Mouse (Mus musculus): ENCODE measurements around the gene Fpgs. TPM values are rescaled to one million over a fixed set of nuclear protein-coding genes. Genes with fewer than 3 reads are reported as not detected.

Gene Fpgs
- polyA plus RNA-seq, 1 experiment from 2014 or later: 15.3 TPM

DNA sequence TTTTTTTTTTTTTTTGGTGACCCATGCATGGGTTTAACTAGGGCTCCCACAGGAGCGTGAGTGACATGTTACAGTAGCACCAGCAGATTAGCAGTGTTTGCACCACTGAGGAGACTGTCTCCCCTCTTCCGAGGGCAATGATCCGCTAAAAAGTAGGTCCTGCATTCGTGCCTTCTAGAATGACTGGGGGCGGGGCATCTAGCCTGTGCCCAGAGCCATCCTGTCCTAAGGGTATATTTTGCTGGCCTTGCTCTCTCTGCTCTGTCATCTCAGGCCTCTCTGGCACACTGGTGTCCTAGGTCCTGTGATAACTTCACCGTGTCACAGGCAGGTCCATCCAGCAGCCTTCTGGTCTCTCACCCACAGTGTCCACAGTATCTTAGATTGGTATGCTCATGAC, 4.3 kb downstream of the Fpgs start:
- H3K4me1 ChIP-seq (ENCODE audit: control insufficient read depth, insufficient read depth, low read length): no peaks in the 10 kb centered on the region
- H3K4me3 ChIP-seq (replicated peaks; ENCODE audit: low read depth, low read length): no peak overlapping the region
- DNase-seq (no peak), ATAC-seq (ENCODE audit: low FRiP score, low TSS enrichment) (no peak)
- 80% methylated on average over 6 of the region's 6 CpGs for WGBS
- no peak overlapping the region for H3K4me2 ChIP-seq (ENCODE audit: low read length)
- no peak overlapping the region for H3K27ac ChIP-seq (replicated peaks; ENCODE audit: low read depth, low read length)
- no peaks in the 10 kb centered on the region for H3K9me3 ChIP-seq (ENCODE audit: control insufficient read depth, low read length)
- no peaks in the 10 kb centered on the region for H3K27me3 ChIP-seq (ENCODE audit: control insufficient read depth, insufficient read depth, low read length)
- peaks cover 21% of the 10 kb centered on the region for H3K36me3 ChIP-seq (ENCODE audit: control insufficient read depth, insufficient read depth, low read length)
- H3K9ac ChIP-seq (replicated peaks; ENCODE audit: low read length): no peak overlapping the region

DNA sequence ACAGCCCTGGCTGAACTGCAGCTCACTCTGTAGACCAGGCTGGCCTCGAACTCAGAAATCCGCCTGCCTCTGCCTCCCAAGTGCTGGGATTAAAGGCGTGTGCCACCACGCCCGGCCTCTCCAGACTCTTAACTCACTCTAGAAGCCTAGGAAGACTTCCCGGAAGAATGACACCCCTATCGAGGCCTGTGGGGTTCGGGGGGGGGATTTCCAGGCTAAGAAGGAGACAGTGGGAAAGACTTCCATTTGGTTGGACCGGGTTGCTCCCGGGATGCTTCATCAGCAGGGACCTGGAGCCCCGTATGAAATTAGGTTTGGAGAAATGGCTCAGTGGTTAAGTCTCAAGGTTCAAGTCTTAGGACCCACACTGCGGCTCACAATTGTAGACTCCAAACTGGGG, 9.3 kb downstream of the Fpgs start:
- no peak overlapping the region for H3K27ac ChIP-seq (replicated peaks; ENCODE audit: low read depth, low read length)
- ATAC-seq (ENCODE audit: low FRiP score, low TSS enrichment): no peak
- H3K4me2 ChIP-seq (ENCODE audit: low read length): peak overlapping the region; percentile 93
- H3K36me3 ChIP-seq (ENCODE audit: control insufficient read depth, insufficient read depth, low read length): no peaks in the 10 kb centered on the region
- peak overlapping the region; percentile 83; the same call in 1 of the 2 replicates for H3K9ac ChIP-seq (replicated peaks; ENCODE audit: low read length)
- no peaks in the 10 kb centered on the region for H3K27me3 ChIP-seq (ENCODE audit: control insufficient read depth, insufficient read depth, low read length)
- peak overlapping the region; percentile 74; the same call in 1 of the 2 replicates for H3K4me3 ChIP-seq (replicated peaks; ENCODE audit: low read depth, low read length)
- H3K4me1 ChIP-seq (ENCODE audit: control insufficient read depth, insufficient read depth, low read length): peaks cover 9% of the 10 kb centered on the region
- WGBS: 91% methylated on average over 12 of the region's 12 CpGs
- no peaks in the 10 kb centered on the region for H3K9me3 ChIP-seq (ENCODE audit: control insufficient read depth, low read length)
- DNase-seq: no peak

DNA sequence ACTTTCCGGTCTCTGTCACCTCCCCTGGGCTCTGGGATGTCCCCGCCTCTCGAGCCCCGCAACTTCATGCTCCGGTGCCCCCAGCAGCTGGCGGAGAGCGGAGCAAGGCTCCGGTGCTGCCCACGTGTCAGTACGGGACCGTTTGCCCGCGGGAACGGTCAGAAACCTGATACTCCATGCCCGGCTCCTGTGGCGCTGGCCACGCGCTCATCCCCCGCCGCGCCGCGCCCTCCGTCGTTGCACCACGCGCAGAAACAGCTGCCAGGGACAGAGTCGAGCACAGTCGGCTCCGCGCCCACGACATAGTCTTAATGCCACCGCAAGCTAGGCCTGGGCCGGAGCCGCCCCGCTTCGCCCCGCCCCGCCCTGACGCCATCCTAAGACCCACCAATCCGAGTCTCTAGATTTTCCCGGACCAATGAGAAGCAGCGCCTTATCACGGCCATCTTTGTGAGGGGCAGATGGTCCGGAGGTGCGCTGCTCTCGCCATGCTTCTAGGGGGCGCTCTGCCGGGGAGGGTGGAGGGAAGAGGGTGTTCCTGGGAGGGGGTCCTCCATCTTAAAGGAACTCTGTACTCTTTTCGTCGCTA, 10.0 kb downstream of the Fpgs start:
- Histone ChIP-seq H3K36me3 (ENCODE audit: control insufficient read depth, insufficient read depth, low read length) (no peaks in the 10 kb centered on the region), H3K27me3 (ENCODE audit: control insufficient read depth, insufficient read depth, low read length) (no peaks in the 10 kb centered on the region), H3K4me1 (ENCODE audit: control insufficient read depth, insufficient read depth, low read length) (peaks cover 9% of the 10 kb centered on the region), H3K9me3 (ENCODE audit: control insufficient read depth, low read length) (no peaks in the 10 kb centered on the region), H3K27ac (replicated peaks; ENCODE audit: low read depth, low read length) (peak overlapping the region; percentile 76), H3K4me3 (replicated peaks; ENCODE audit: low read depth, low read length) (peak overlapping the region; percentile 74), H3K9ac (replicated peaks; ENCODE audit: low read length) (peak overlapping the region; percentile 83), H3K4me2 (ENCODE audit: low read length) (peak overlapping the region; percentile 93)
- ATAC-seq (ENCODE audit: low FRiP score, low TSS enrichment): peak; percentile 97
- WGBS: under 1% methylated on average over 51 of the region's 51 CpGs
- peak; percentile 98 for DNase-seq

DNA sequence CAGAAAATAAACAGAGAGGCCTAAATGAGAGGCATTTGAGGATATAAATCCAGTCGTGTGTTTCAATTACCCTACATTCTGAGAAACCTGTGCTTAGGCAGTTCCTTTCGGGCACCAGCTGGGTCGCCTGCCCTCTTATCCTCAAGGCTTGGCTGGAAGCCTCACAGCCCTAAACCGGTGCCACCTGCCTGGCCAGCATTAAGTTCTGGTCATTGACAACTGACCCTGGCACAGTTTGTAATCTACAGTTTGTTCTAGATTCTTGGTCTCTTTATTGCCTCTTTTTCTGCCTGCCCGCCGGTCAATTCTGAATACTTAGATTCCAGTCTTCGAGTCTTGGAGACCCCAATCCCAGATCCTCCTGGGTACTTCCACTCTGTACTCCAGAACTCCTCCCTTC, 10.7 kb downstream of the Fpgs start:
- H3K4me1 ChIP-seq (ENCODE audit: control insufficient read depth, insufficient read depth, low read length): peaks cover 9% of the 10 kb centered on the region
- DNase-seq (no peak), ATAC-seq (ENCODE audit: low FRiP score, low TSS enrichment) (no peak)
- peak overlapping the region; percentile 93 for H3K4me2 ChIP-seq (ENCODE audit: low read length)
- H3K27ac ChIP-seq (replicated peaks; ENCODE audit: low read depth, low read length): no peak overlapping the region; the same call in 1 of the 2 replicates
- WGBS: 28% methylated on average over 7 of the region's 7 CpGs
- no peaks in the 10 kb centered on the region for H3K36me3 ChIP-seq (ENCODE audit: control insufficient read depth, insufficient read depth, low read length)
- H3K9me3 ChIP-seq (ENCODE audit: control insufficient read depth, low read length): no peaks in the 10 kb centered on the region
- peak overlapping the region; percentile 74 for H3K4me3 ChIP-seq (replicated peaks; ENCODE audit: low read depth, low read length)
- H3K27me3 ChIP-seq (ENCODE audit: control insufficient read depth, insufficient read depth, low read length): no peaks in the 10 kb centered on the region
- peak overlapping the region; percentile 83 for H3K9ac ChIP-seq (replicated peaks; ENCODE audit: low read length)

DNA sequence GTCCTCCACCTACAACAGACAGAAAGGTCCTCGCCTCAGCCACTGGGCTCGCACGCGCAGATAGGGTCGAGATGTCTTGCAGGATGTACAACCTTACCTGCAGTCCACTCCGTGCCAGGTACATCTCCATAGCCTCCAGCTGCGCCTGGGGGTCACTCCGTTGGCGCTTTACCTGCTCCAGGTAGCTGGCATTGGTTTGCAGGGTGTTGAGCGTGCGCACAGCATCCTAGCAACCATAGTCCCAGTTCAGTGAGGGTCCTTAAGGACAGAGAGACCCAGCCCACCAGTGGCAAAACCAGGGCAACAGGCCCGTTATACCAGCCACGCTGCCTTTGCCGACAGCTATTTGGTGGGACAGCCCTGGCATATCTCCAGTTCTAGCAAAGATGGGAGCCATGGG, 11.4 kb downstream of the Fpgs start:
- H3K4me2 ChIP-seq (ENCODE audit: low read length): no peak overlapping the region
- H3K4me3 ChIP-seq (replicated peaks; ENCODE audit: low read depth, low read length): no peak overlapping the region
- H3K9me3 ChIP-seq (ENCODE audit: control insufficient read depth, low read length): no peaks in the 10 kb centered on the region
- H3K27ac ChIP-seq (replicated peaks; ENCODE audit: low read depth, low read length): no peak overlapping the region
- H3K36me3 ChIP-seq (ENCODE audit: control insufficient read depth, insufficient read depth, low read length): peaks cover 6% of the 10 kb centered on the region; the same call in 1 of the 2 replicates
- peaks cover 9% of the 10 kb centered on the region for H3K4me1 ChIP-seq (ENCODE audit: control insufficient read depth, insufficient read depth, low read length)
- no peaks in the 10 kb centered on the region for H3K27me3 ChIP-seq (ENCODE audit: control insufficient read depth, insufficient read depth, low read length)
- H3K9ac ChIP-seq (replicated peaks; ENCODE audit: low read length): no peak overlapping the region
- DNase-seq: no peak
- no peak for ATAC-seq (ENCODE audit: low FRiP score, low TSS enrichment)
- WGBS: 96% methylated on average over 14 of the region's 14 CpGs

DNA sequence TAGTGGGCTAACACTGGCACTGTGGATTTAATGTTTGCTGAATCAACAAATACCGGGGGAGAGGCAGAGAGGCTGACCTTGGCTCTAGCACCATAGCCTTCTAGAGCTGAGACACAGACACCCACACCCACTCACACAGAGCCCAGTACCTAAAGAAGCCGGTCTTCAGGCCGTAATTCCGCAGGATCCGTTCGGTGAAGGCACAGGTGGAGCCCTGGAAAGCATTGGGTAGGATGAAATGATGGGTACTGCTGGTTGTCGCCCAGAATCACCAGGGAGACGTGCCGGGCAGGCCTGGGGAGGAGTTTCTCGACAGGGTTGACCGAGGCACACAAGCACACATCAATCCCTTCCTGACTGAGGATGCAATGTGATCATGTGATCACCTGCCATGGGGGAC, 12.9 kb downstream of the Fpgs start:
- no peak overlapping the region for H3K4me2 ChIP-seq (ENCODE audit: low read length)
- no peak overlapping the region for H3K9ac ChIP-seq (replicated peaks; ENCODE audit: low read length)
- DNase-seq (no peak), ATAC-seq (ENCODE audit: low FRiP score, low TSS enrichment) (no peak)
- no peak overlapping the region for H3K27ac ChIP-seq (replicated peaks; ENCODE audit: low read depth, low read length)
- WGBS: 84% methylated on average over 11 of the region's 11 CpGs
- no peak overlapping the region for H3K4me3 ChIP-seq (replicated peaks; ENCODE audit: low read depth, low read length)
- H3K36me3 ChIP-seq (ENCODE audit: control insufficient read depth, insufficient read depth, low read length): peaks cover 19% of the 10 kb centered on the region
- H3K27me3 ChIP-seq (ENCODE audit: control insufficient read depth, insufficient read depth, low read length): no peaks in the 10 kb centered on the region
- peaks cover 9% of the 10 kb centered on the region for H3K4me1 ChIP-seq (ENCODE audit: control insufficient read depth, insufficient read depth, low read length)
- no peaks in the 10 kb centered on the region for H3K9me3 ChIP-seq (ENCODE audit: control insufficient read depth, low read length)

DNA sequence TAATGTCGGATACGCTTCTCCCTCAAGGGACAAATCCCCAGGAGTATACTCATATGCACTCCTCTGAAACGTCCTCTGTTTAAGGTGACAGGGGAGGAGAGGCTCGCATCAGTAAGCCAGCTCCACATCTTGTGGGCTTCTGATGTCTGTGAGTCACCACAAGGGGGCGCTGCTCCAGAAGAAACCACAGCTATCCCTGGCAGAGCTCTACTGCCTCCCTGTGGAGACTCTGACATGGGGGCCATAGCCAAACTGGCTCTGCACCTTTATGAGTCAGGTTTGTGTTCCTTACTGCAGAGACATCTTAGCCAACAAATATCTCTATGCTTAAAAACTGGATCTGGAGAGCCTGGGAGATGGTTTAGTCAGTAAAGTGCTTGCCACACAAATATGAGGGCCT, 14.5 kb downstream of the Fpgs start:
- H3K4me2 ChIP-seq (ENCODE audit: low read length): no peak overlapping the region
- H3K4me1 ChIP-seq (ENCODE audit: control insufficient read depth, insufficient read depth, low read length): peaks cover 9% of the 10 kb centered on the region
- no peak overlapping the region for H3K4me3 ChIP-seq (replicated peaks; ENCODE audit: low read depth, low read length)
- H3K36me3 ChIP-seq (ENCODE audit: control insufficient read depth, insufficient read depth, low read length): peaks cover 35% of the 10 kb centered on the region
- no peak overlapping the region for H3K9ac ChIP-seq (replicated peaks; ENCODE audit: low read length)
- ATAC-seq (ENCODE audit: low FRiP score, low TSS enrichment) (no peak), DNase-seq (peak; percentile 91)
- no peaks in the 10 kb centered on the region for H3K27me3 ChIP-seq (ENCODE audit: control insufficient read depth, insufficient read depth, low read length)
- H3K27ac ChIP-seq (replicated peaks; ENCODE audit: low read depth, low read length): no peak overlapping the region
- 17% methylated on average over 5 of the region's 5 CpGs for WGBS
- H3K9me3 ChIP-seq (ENCODE audit: control insufficient read depth, low read length): no peaks in the 10 kb centered on the region

DNA sequence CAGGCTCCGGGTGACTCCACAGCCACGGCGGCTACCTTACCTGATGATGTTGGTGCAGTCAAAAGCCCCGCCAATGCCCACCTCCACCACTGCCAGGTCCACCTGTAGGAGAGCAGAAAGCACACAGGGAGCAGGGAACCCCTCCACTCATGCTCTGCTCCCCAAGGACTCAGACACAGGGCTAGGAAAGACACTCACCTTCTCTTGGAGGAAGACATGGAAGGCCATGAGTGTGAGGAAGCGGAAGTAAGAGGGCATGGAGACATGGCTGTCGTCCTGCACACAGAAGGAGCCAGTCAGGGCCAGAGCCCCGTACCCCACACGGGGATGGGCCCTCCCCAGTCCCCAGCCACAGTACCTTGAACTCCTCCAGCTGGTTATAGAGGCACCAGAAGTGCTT, 16.4 kb downstream of the Fpgs start:
- H3K9me3 ChIP-seq (ENCODE audit: control insufficient read depth, low read length): no peaks in the 10 kb centered on the region
- DNase-seq: no peak
- no peaks in the 10 kb centered on the region; the same call in 1 of the 2 replicates for H3K4me1 ChIP-seq (ENCODE audit: control insufficient read depth, insufficient read depth, low read length)
- H3K4me3 ChIP-seq (replicated peaks; ENCODE audit: low read depth, low read length): no peak overlapping the region
- no peaks in the 10 kb centered on the region for H3K27me3 ChIP-seq (ENCODE audit: control insufficient read depth, insufficient read depth, low read length)
- 93% methylated on average over 8 of the region's 8 CpGs for WGBS
- H3K9ac ChIP-seq (replicated peaks; ENCODE audit: low read length): no peak overlapping the region
- no peak overlapping the region for H3K27ac ChIP-seq (replicated peaks; ENCODE audit: low read depth, low read length)
- ATAC-seq (ENCODE audit: low FRiP score, low TSS enrichment): no peak
- peaks cover 53% of the 10 kb centered on the region for H3K36me3 ChIP-seq (ENCODE audit: control insufficient read depth, insufficient read depth, low read length)
- H3K4me2 ChIP-seq (ENCODE audit: low read length): no peak overlapping the region

DNA sequence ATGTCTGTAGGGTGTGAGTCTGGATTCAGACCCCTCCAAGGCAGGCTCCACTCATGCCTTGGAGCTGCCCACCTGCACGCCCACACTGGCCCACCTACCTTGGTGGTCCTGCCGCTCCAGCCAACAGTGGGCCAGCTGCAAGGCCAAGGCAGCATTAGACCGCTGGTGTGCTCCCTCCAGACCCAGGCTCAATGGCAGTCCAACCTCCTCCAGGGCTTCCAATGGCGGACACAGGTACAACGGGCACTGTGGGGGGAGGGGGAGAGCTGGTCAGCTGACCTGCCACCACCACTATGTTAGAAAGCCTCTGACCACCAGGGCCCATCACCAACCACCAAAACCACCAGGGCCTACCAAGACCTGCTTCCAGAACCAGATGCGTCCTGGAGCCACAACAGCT, 17.3 kb downstream of the Fpgs start:
- no peak overlapping the region for H3K27ac ChIP-seq (replicated peaks; ENCODE audit: low read depth, low read length)
- 95% methylated on average over 6 of the region's 6 CpGs for WGBS
- no peaks in the 10 kb centered on the region for H3K9me3 ChIP-seq (ENCODE audit: control insufficient read depth, low read length)
- H3K4me3 ChIP-seq (replicated peaks; ENCODE audit: low read depth, low read length): no peak overlapping the region
- no peaks in the 10 kb centered on the region for H3K4me1 ChIP-seq (ENCODE audit: control insufficient read depth, insufficient read depth, low read length)
- H3K9ac ChIP-seq (replicated peaks; ENCODE audit: low read length): no peak overlapping the region
- no peak overlapping the region for H3K4me2 ChIP-seq (ENCODE audit: low read length)
- peaks cover 57% of the 10 kb centered on the region for H3K36me3 ChIP-seq (ENCODE audit: control insufficient read depth, insufficient read depth, low read length)
- ATAC-seq (ENCODE audit: low FRiP score, low TSS enrichment): no peak
- no peak for DNase-seq
- H3K27me3 ChIP-seq (ENCODE audit: control insufficient read depth, insufficient read depth, low read length): no peaks in the 10 kb centered on the region

All from midbrain, embryonic 14.5 days (tissue).